Mouse (Mus musculus) R1 (cell line): ENCODE data around the gene Clrn2.

Experiments used
- DNase-seq: peaks from one replicate; pipeline ENCODE4 v3.0.0-alpha.2; 2018; ENCODE audit warnings: low read depth, low spot score

Clrn2 gene

DNA sequence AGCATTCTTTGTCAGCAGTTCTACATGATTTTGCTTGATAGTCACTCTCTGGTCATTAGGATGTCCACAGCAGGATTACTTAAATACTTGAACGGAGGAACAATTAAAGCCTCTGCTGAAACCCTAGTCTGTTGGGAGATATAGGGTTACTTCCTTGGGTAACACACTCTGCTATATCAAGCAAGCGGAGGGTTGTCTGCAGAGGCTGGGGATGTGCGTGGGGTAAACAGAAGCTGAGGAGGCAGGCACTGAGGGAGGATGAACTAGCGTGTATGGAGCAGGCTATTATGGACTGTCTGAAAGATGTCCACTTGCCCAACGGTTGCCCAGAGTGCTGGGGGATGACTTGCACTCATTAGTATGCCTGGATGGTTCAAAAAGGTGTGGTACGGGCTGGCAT, at the start of gene Clrn2:
Gene Clrn2 (plus strand): TSS at position 301 of the 400 bp plus-strand sequence.
- DNase-seq = no peak

DNA sequence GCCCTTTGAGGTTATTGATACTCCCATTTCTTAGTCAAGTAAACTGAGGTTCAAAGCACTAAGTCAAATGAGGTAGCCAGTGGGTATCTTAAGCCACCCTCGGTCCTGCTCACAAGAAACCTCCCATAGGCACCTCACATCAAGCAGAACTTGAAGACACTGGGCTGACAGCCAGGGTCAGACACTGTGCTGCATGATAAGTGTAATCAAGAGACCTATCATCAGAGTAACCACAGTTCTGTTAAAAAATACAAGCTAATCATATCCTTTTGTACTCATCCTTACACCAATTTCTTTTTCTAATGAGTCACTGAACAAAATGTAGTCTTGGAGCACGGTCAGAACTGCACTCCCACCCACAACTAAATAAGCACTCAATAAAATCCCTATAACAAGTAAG, 47.4 kb upstream of the Clrn2 start:
- no peak for DNase-seq

DNA sequence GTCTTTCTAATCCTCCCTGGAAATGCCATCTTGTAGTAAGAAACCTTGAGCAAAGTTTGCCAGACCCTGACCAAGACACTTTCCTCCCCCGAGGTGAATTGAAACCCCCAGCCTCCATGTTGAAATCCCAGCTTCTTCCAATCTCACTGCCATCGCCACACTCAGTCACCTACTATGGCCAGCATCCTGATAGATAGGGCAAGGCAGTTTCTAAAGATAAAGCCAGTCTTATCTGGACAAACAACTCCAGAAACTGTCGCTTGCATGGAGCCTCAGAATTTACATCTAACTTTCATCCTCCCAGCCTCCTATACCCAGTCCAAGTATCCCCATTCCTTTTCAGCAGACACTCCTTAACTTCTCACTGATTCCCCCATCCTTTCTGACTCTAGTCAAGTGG, 37.1 kb upstream of the Clrn2 start:
- no peak for DNase-seq

DNA sequence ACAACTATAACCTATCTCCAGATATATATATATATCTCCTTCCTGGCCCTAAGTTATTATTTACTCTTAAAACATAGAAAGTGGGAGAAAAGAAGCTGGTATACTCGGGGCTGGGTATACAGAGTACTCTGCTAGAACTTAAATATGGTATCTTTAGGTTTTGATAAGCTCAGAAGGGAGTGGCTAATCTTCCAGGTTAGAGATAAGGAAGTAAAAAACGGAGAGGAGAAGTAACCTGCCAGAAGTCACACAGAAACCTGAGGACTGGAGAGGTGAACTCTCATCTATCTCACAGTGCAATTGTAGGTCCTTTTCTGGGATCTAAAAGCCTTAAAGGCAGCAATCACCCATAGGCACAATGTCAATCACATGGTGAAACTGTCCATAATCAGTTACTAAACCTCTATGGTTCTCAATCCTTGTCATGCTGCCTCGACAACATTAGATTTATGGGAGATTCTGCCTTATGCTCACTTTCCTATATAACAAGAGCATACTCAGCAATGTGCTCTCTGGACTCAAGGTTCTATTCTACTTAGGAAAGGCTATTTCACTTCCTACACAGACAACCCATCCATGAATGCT, 35.6 kb upstream of the Clrn2 start:
- DNase-seq = no peak

DNA sequence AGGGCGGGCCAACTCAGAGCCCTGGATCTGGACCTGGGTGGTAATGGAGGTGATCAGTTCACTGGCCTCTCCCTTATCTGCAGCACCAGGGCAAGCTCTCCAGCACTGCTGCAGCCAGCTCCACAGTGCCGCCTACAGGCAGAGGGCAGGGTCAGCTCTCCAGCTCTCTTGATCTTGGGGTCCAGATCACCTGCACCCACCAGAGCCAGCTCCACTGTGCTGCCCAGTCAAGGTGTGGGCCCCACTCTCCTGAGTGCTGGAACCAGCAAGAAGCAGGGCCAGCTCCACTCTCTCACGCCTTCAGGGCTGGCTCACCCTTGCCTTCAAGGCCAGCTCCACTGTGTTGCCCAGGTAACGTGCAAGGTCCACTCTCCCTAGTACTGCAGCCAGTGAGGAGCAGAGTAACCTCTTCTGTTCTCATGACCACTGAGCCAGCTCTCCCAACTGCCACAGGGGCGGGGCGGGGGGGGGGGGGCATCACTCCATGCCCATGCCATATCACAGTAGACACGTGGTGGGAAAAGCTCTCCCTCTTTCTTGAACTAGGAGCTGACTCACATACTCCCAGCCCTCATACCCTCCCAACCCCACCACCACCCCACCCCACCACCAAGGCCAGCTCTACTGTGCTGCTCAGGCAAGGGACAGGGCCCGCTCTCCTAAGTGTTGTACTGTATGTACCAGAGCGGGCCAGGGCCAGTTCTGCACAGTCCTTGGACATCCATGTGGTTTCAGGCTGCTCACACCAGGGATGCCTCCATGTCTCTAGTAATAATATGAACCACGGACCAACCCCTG, 33.5 kb upstream of the Clrn2 start:
- peak; percentile 57 for DNase-seq

DNA sequence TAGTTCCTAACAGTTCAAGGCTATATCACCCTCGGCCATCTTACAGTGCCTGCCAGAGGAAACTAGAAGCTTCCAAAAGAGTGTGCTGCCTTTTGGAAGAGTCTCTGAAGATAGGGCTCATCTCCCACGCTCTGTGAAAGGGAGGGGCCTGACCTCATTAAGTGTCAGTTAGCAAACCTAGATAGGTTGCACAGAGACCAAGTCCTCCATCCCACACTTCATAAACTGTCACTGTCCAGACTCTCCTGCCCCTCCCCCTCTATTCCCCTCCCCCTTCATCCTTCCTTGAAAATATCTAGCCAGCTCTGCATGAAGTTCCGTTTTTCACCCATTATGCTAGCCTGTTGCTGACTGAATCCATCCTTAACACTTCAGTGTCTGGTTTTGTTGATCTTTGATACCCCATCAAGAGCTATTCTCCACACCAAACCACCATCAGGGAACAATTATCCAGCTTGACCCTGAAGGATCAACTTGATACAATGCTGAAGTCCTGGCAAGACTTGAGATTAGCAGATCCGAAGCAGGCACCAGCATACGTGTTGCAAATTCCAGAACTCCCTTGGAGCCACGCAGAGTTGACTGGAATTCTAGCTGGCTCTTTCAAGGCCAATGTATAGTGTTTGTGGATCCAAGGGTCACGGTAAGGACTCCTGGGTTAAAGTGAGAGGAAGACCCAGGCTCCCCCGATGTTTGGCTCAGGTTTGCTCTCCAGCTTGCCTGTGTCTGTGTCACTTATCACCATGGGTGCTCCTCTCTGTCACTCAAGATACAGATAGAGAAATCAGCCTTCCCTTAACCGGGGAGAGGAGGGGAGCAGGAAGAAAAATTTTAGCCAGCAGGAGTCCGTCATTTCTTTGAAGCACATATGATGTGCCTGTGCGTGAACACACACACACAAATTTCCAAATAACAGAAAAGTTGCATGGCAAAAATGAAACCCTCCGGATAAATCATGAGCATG, 31.4 kb upstream of the Clrn2 start:
- DNase-seq = peak; percentile 47

DNA sequence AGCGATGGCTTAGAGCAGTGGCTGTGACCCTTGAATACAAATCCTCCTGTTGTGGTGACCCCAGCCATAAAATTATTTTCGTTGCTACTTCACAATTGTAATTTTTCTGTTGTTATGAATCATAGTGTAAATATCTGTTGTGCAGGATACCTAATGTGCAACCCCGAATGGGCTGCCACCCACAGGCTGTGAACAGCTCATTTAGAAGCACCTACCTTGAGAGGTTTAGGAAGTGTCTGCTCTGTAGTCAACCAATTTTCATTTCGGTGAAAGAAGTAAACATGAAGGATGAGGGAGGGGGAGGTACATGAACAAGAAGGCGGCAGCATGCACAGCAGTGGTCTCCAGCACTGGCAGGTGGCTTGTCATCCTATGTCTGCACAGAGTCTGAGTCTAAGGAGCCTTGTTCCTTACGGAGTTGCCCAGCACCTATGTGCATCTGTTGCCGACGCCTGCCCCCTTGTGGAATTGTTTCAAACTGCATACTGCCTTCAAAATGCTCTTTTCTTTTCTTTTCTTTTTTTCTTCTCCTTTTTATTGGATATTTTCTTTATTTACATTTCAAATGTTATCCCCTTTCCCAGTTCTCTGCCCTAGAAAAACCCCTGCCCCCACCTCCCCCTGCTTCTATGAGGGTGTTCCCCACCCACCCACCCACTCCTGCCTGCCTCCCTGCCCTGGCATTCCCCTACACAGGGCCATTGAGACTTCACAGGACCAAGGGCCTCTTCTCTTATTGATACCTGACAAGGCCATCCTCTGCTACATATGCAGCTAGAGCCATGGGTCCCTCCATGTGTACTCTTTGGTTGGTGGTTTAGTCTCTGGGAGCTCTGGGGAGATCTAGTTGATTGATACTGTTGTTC, 29.3 kb upstream of the Clrn2 start:
- peak; percentile 59 for DNase-seq

DNA sequence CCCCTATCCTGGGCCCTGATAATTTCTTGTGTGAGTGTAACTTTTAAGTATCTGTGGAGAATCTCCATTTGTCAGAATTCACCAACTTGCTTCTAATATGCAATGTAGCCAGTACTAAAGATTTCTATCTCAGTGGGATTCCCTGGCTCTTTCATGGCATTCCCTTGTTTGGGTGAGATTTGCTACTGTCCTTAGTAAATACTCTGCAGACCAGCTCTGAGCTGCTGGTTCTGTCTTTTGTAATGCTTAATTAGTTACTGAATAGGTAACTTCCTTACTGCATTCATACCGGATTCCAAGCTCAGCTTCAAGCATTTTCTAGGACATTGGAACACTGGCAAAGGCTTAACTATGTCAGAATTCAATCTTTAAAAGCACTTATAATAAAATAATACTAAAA, 27.8 kb upstream of the Clrn2 start:
- peak; percentile 87 for DNase-seq

DNA sequence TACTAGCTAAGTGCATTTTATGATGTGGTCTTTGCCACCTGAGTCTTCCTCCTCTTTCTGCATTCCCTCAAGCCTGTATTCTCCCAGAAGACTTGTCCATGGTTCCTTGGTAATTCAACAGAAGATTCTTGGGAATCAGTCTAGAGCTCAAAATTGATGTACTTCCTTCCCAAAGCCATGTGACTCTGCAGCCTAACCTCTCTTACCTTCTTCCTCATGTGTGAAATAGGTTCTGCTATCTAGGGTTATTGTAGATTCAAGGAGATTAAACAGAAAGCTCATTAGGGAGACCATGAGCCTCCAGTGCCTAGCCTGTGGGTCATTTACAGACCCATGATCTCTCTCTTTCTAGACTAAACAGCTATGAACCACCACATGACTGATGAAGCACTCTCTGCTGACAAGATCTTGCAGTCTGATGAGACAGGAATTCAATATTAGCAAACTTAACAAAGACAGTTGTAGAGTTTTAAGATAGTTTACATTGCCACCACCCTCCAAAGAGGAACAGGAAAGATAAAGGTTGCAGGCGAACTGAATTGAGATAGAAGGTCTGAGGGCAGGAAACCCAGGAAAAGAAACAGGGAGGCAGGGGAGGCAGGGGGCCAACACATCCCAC, 27.0 kb upstream of the Clrn2 start:
- peak; percentile 16 for DNase-seq

DNA sequence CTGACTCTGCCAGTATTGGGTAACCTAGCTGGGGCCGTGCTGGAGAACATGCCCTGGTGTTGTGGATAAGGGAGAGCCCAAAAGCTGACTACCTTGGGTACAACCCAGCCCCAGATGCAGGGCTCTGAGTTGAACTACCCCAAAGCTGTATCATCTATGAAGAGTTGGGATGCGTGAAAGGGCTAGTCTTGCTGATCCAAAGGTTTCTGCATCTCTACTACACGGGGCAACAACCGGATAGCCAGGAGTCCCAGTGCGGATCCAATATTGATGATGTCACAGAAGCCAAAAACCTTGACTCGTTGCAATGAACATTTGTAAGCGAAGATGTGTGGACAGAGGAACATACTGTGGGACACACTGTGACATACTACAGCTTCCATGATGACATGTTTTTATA, 25.7 kb upstream of the Clrn2 start:
- DNase-seq = no peak

DNA sequence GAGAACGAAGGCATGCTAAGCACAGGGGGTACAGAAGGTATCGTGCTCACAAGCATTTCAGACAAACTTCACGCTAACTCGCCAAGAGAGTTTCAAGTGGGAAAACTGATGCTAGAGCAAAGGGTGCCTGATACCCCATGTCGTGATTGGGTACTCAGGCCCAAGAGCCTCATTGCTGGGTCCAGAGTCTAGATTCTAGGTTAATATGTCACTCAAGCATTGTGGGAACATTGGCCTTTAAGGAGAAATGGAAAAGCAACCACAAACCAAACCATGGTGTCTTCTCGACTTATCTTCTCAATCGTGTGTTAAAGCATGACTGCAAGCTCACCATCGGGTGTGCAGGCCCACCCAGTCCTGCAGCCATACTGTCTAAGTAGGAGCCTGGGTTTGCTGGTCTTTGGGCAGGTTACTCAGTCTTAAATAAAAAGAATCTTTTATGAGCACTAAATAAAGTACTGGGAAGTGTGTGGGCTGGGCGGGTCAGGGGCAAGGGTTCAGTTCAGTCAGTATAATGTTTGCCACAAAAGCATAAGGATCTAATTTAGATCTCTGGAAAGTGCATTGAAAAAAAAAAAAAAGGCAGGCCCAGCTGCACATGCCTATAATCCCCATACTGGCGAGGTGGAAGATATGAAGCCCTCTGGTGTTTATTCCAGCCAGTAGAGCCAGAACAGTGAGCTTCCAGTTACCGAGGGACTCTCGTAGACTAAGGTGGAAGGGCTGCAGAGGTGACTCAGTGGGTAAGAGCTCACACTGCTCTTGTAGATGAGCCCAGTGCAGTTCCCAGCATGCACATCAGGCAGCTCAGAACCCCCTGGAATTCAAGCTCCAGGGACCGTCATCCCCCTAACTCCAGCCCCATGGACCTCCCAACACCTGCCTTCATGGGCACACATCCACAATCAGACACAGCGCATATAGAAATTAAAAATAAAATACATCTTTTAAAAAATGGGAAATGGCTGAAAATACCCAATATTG, 17.3 kb upstream of the Clrn2 start:
- no peak for DNase-seq

DNA sequence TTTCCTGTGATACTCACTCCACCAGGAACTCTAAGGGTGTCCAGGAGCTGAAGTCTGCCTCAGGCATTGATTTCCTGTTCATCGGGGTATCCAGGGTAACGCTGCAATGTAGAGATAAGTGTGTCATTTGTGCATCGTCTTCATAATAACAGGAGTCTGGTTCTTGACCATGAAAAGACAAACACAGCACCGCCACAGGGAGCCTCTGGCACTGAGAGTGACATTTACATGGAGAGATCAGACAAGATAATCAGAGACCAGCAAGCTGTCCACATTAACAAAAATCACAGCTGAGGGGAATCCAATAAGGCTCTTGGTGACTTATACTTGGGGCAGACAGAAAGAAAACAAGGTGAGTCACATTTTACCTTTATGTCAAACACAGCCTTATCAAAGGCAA, 15.7 kb upstream of the Clrn2 start:
- no peak for DNase-seq

DNA sequence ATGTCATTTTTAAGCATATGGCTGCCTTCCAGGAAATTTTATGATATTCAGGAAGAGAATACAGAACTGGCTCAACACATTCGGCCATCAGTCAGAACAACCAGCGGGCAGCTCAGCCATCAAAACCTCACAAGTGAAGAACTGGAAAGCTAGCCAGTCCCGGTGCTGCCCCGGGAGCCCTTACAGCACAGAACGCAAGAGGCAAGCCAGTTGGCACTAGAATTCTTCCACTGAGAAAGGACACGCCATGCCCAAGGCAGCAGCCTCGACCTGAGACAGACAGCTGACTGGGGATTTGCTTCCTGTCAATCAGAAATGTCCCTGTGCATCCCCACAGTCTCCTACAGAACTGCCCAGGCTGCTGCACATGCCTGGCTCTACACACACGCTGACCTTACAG, 15.2 kb upstream of the Clrn2 start:
- no peak for DNase-seq

DNA sequence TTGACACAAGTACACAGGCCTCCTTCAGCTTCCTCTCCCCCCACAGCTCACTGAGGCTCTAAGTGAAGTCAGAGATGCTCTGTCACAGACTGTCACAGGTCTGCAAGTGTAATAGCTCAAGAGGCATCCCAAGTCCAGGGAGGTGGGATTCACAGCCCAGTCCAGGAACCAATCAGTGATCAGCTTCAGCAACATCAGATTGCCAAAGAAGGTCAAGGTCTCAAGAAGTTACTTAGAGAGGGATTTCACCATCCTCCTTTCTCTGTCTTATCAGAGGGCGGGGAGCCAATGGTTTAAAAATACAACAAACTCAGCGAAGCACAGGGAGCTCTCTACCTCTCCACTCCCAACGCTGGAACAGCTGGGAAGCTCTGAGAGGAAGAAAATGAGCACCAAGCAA, 12.4 kb upstream of the Clrn2 start:
- DNase-seq = no peak

DNA sequence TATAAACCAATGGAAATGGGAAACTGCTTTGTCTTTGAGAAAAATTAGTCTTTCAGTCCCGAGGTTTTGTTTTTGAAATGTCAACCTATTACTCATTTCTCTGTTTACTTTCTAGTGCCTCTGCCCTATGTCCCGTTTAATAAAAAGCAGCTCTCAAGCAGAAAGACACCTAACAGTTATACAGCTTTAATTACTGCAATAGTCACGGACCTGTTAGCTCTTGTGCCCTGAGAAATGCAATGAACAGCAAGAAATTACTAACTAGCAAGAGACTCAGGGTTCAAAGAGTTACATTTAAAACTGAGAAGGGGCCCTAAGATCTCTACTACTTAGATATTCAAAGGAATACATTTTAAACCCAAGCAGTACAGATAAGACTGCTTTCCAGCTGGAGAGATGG, 11.8 kb upstream of the Clrn2 start:
- no peak for DNase-seq

DNA sequence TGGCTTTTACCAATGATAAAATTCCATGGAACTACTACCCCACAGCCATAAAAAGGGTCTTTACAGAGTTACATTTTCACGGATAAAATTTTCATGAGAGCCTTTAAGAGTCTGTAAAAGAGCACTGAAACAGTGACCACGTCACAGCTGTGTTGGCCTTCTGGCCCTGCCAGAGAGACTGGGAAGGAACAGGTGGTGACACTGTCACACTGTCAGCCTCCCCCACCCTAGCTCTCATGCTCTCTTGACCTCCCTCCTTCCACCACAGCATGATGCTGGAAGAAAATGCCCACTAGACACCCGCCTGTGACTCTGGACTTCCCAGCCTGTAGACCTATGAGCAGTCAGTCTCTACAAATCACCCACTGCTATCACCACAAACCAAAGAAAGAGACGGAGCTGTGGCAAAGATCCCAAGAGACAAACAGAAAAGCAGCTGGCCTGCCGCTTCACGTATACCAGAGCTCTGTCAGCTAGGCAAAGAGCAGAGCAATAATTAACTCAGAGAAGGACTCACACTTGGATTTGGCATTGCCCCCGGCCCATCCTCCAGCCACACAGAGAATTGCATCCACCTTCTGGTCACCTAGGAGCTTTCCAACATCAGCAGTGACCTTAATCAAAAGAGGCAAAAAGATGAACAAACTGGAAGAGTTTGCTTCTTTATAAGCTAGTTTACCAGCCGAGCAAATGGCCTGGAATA, 9.3 kb upstream of the Clrn2 start:
- no peak for DNase-seq

DNA sequence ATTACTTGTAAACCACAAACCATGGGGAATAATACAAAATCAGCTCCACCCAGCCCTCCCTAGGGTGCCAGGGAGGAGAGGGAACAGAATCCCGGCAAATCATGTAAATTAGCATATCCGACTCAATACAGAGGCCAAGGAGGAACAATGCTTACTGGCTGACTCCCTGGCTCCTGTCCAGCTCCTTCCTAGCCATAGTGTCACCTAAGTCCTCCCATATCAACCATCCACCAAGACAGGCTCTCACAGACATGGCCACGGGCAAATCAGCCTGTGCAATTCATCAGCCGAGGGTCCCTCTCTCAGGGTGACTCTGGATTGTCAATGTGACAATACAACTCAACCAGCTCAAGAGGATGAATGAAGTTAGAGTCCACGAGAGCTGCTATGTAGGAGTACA, 4.9 kb upstream of the Clrn2 start:
- DNase-seq = peak; percentile 28

DNA sequence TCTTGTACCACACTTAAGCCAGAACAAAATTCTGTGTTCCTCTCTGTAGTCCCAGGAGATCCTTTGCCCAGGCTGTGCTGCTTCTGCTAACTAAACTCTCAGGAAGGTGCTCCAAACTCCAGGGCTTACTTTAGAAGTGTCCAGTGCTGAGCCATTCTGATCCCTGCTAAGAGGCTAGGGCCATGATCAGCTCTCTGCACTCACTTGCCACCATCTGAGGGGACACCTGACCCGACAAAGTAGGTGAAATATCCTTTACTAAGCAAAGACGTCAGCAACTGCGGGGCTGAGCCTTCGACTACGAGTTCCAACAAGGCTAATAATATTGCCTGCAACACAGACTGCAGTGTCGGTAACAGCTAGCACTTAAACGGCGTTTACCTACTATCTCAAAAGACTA, 4.3 kb upstream of the Clrn2 start:
- DNase-seq = peak; percentile 16
